Mouse (Mus musculus): ENCODE measurements around the gene Snx12. TPM values are rescaled to one million over a fixed set of nuclear protein-coding genes. Genes with fewer than 3 reads are reported as not detected.
A peak's percentile ranks its signal among the peaks of the same experiment; 100 is the strongest.

Snx12 gene
- polyA plus RNA-seq, 1 experiment from 2014 or later = 57.3 TPM

DNA sequence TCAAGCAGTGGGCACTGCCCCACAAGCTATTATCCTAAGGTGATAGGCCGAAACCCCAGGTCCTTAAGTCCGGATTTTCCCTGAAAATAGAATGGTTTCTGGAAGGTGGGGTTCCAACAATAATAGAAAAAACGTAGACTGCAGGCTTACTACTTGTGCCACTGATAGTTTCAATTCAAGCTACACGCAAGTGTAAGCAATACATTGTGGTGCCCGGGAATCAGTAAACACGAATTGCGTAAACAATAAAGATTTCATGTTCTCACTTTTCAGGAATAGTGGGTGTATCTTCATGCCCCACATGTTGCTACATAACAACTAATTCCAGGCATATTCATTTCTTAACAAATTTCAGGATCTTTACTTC, 416 bp upstream of the Snx12 start:
- 35% methylated on average over 7 of the region's 7 CpGs for whole genome bisulfite sequencing
- Histone ChIP-seq H3K36me3 (replicated peaks) (no peaks in the 10 kb centered on the region), H3K9me3 (no peaks in the 10 kb centered on the region), H3K4me1 (peaks cover 7% of the 10 kb centered on the region; the same call in 1 of the 2 replicates), H3K27me3 (peaks cover 22% of the 10 kb centered on the region; the same call in 1 of the 2 replicates), H3K27ac (peak overlapping the region; percentile 69; the same call in 1 of the 2 replicates), H3K4me3 (replicated peaks) (peak overlapping the region; percentile 59), H3K9ac (no peak overlapping the region), H3K4me2 (peak overlapping the region; percentile 50)
- no peak for ATAC-seq (ENCODE audit: low FRiP score)

DNA sequence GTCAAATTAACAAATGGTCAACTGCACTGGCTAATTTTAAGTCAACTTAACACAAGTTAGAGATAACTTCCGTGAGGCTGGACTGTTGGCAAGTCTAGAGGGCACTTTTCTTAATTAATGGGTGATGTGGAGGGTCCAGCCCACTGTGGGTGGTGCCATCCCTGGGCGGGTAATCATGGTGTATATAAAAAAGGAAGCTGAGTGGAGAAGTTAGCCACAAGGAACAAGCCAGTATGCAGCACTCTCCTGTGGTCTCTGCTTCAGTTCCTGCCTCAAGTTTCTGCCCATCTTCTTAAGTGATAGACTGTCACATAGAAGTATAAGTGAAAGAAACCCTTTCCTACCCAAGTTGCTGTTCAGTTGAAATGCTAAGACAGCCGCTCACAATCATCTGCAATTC, 33.1 kb downstream of the Snx12 start:
- Histone ChIP-seq H3K4me1 (no peaks in the 10 kb centered on the region), H3K9me3 (no peaks in the 10 kb centered on the region), H3K4me2 (no peak overlapping the region), H3K4me3 (replicated peaks) (no peak overlapping the region), H3K36me3 (replicated peaks) (no peaks in the 10 kb centered on the region), H3K9ac (no peak overlapping the region), H3K27ac (no peak overlapping the region), H3K27me3 (no peaks in the 10 kb centered on the region)
- ATAC-seq (ENCODE audit: low FRiP score) = no peak
- 87% methylated on average over 3 of the region's 3 CpGs for WGBS

DNA sequence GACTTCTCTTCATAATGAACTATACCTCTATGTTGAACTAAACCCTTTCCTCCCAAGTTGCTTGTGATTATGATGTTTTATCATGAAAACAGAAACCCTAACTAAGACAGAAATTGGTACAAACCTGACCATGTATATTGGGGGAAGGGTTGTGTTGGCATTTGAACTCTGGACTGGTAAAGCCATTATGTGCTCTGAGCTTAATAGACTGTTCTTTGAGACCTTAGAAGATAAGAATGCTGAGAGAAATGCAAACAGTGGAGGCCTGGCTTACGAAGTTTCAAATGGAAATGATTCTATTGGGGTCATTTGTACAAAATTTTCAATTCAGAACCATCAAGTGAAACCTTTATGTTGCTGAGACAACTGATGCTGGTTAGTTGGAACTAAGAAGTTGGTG, 34.7 kb downstream of the Snx12 start:
- H3K9me3 ChIP-seq = no peaks in the 10 kb centered on the region
- H3K4me1 ChIP-seq = no peaks in the 10 kb centered on the region
- H3K9ac ChIP-seq = no peak overlapping the region
- H3K4me3 ChIP-seq (replicated peaks) = no peak overlapping the region
- H3K27me3 ChIP-seq = no peaks in the 10 kb centered on the region
- 76% methylated on average over 1 of the region's 1 CpGs for WGBS
- no peak overlapping the region for H3K27ac ChIP-seq
- H3K36me3 ChIP-seq (replicated peaks) = no peaks in the 10 kb centered on the region
- no peak overlapping the region for H3K4me2 ChIP-seq
- ATAC-seq (ENCODE audit: low FRiP score) = no peak

DNA sequence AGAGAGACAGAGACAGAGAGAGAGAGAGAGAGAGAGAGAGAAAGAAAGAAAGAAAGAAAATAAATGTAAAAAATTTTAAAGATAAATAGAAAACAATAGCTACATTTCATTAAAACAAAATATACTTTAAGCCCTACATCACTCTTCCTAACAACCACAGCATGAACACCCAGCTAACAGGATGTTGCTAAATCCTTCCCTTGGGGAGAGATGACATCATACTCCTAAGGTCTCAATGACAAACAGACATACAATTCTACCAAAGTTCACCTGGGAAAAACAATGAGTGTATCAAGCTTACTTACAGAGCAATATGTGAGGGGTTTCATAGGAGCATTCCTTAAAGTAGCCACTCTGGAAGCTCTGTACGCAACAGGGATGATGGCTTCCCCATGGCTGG, 49.0 kb downstream of the Snx12 start:
- no peak overlapping the region for H3K27ac ChIP-seq
- no peaks in the 10 kb centered on the region for H3K9me3 ChIP-seq
- no peaks in the 10 kb centered on the region for H3K36me3 ChIP-seq (replicated peaks)
- no peak overlapping the region for H3K4me2 ChIP-seq
- no peak overlapping the region for H3K4me3 ChIP-seq (replicated peaks)
- H3K27me3 ChIP-seq = 0 out of 2 replicates have a peak, but pooled peaks cover 8% of the 10 kb centered on the region
- H3K4me1 ChIP-seq = no peaks in the 10 kb centered on the region
- no peak for ATAC-seq (ENCODE audit: low FRiP score)
- H3K9ac ChIP-seq = no peak overlapping the region
- WGBS = 79% methylated on average over 1 of the region's 1 CpGs

DNA sequence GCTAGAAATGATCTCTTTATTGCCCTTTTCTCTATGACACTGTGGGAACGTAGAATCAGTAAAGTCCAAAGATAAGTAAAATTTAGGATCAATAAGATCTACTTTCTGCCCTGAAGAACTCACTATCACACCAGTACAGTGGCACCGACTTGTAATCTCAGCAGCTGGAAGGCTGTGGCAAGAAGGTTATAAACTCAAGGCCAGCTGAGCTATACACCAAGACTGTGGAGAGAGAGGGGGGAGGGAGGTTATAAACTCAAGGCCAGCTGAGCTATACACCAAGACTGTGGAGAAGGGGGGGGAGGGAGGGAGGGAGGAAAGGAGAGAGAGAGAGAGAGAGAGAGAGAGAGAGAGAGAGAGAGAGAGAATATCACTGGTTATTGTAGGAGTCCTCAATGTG, 53.9 kb downstream of the Snx12 start:
- Histone ChIP-seq H3K4me1 (no peaks in the 10 kb centered on the region), H3K27ac (no peak overlapping the region), H3K9ac (no peak overlapping the region), H3K9me3 (no peaks in the 10 kb centered on the region), H3K4me3 (replicated peaks) (no peak overlapping the region), H3K36me3 (replicated peaks) (no peaks in the 10 kb centered on the region), H3K27me3 (no peaks in the 10 kb centered on the region), H3K4me2 (no peak overlapping the region)
- ATAC-seq (ENCODE audit: low FRiP score) = no peak
- WGBS = 92% methylated on average over 2 of the region's 2 CpGs

DNA sequence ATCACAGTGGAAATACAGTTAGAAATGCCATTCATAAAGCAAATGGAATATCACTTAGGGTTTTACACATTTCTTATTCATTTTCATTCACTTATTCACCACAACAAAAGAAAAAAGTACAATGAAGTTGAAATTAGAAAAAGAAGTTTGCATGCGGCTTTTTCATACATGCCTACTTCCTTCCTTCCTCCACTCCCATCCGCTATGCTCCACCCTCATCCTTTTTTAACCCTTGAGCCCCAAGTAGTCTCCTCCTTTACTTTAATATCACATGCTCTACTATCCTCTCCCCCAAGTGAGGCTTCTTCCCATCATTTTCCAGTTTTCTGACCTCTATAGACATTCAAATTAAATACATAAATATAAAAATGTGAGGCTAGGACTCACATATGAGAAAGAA, 58.6 kb downstream of the Snx12 start:
- no peak overlapping the region for H3K9ac ChIP-seq
- H3K4me3 ChIP-seq (replicated peaks) = no peak overlapping the region
- H3K27ac ChIP-seq = no peak overlapping the region
- H3K4me1 ChIP-seq = no peaks in the 10 kb centered on the region
- H3K36me3 ChIP-seq (replicated peaks) = no peaks in the 10 kb centered on the region
- peaks cover 5% of the 10 kb centered on the region; the same call in 1 of the 2 replicates for H3K27me3 ChIP-seq
- no peaks in the 10 kb centered on the region for H3K9me3 ChIP-seq
- ATAC-seq (ENCODE audit: low FRiP score) = no peak
- H3K4me2 ChIP-seq = no peak overlapping the region
- 90% methylated on average over 2 of the region's 2 CpGs for WGBS

DNA sequence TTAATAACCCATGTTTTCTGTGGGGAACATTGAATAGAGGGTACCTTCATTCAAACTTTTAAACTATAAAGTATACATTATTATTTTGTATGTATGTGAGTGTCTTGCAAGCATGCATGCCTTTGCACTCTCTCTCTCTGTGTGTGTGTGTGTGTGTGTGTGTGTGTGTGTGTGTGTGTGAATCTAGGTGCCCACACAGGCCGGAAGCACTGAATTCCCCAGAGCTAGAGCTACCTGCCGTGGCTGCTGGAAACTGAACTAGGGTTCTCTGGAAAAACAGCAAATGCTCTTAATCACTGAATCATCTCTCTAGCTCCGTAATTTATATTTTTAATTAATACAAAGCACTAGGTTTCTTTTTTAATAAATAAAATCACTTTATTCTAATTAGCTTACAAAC, 59.1 kb downstream of the Snx12 start:
- H3K27me3 ChIP-seq = peaks cover 5% of the 10 kb centered on the region; the same call in 1 of the 2 replicates
- no peak overlapping the region for H3K4me2 ChIP-seq
- no peak overlapping the region for H3K9ac ChIP-seq
- H3K4me3 ChIP-seq (replicated peaks) = no peak overlapping the region
- H3K4me1 ChIP-seq = no peaks in the 10 kb centered on the region
- WGBS = 89% methylated on average over 3 of the region's 3 CpGs
- no peaks in the 10 kb centered on the region for H3K36me3 ChIP-seq (replicated peaks)
- no peak for ATAC-seq (ENCODE audit: low FRiP score)
- no peaks in the 10 kb centered on the region for H3K9me3 ChIP-seq
- no peak overlapping the region for H3K27ac ChIP-seq

DNA sequence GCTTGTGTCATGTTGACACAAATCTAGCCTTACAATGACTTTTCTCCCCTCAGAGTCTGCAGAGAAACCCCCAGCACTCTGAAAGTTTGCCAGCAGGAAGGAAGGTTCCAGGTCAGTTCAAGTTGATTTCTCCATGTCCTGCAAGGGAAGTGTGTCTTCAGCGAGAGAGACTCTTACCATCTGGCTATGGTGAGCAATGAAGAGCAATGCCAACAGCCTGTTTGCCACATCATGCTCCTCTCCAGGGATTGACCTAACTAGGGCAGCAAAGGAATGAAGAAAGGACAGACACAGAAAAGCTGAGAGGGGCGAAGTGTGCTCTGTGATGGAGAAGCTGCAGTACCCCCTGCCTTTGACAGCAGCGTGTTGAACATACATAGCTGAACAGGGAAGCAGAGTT, 59.8 kb downstream of the Snx12 start:
- Histone ChIP-seq H3K4me2 (no peak overlapping the region), H3K4me1 (no peaks in the 10 kb centered on the region), H3K27ac (no peak overlapping the region), H3K36me3 (replicated peaks) (no peaks in the 10 kb centered on the region), H3K9ac (no peak overlapping the region), H3K27me3 (peaks cover 5% of the 10 kb centered on the region; the same call in 1 of the 2 replicates), H3K4me3 (replicated peaks) (no peak overlapping the region), H3K9me3 (no peaks in the 10 kb centered on the region)
- ATAC-seq (ENCODE audit: low FRiP score) = no peak
- WGBS = 86% methylated on average over 3 of the region's 3 CpGs

DNA sequence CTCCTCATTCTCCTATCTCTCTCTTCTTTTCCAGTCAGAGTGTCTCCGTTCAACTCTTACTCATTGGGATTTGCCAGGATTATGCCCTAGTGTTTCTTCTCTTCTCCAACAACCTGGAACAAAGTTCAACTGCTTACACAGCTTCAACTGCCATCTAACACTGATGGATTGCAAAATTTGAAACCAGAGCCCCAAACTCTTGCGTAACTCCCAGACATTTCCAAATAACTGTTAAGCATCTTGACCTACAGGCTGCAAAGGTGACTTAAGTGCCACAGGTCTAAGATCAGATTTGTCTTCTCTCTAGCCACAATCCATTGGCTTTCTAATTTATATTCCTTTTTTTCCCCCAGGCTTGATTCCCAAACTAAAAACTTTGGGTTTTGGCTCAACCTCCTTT, 64.9 kb downstream of the Snx12 start:
- 93% methylated on average over 2 of the region's 2 CpGs for WGBS
- no peaks in the 10 kb centered on the region for H3K9me3 ChIP-seq
- H3K4me3 ChIP-seq (replicated peaks) = no peak overlapping the region
- no peak overlapping the region for H3K4me2 ChIP-seq
- H3K27ac ChIP-seq = no peak overlapping the region
- H3K27me3 ChIP-seq = peaks cover 5% of the 10 kb centered on the region; the same call in 1 of the 2 replicates
- H3K9ac ChIP-seq = no peak overlapping the region
- peaks cover 2% of the 10 kb centered on the region; the same call in 1 of the 2 replicates for H3K4me1 ChIP-seq
- ATAC-seq (ENCODE audit: low FRiP score) = no peak
- no peaks in the 10 kb centered on the region for H3K36me3 ChIP-seq (replicated peaks)

DNA sequence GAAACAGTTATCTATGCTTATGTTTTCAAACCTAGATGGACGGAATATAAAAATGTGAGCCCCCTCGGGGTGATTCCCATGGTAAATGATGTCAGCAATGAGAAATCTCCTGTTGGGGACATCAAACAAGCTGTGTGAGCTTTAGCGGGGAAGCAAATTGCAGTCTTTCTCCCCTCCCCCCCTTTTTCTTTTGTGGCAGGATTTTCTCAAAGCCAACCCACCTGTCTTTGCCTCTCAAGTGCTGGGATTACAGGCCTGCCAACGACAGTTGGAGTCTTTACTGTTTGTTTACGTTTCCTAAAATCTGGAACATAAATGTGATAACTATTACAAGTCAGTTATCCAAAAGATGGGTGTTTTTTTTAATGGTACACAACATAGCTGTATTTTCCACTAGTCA, 66.0 kb downstream of the Snx12 start:
- Histone ChIP-seq H3K4me1 (peaks cover 2% of the 10 kb centered on the region; the same call in 1 of the 2 replicates), H3K9me3 (no peaks in the 10 kb centered on the region), H3K36me3 (replicated peaks) (no peaks in the 10 kb centered on the region), H3K9ac (no peak overlapping the region), H3K4me2 (no peak overlapping the region), H3K27ac (no peak overlapping the region), H3K4me3 (replicated peaks) (no peak overlapping the region), H3K27me3 (0 out of 2 replicates have a peak, but pooled peaks cover 5% of the 10 kb centered on the region)
- ATAC-seq (ENCODE audit: low FRiP score) = no peak
- 31% methylated on average over 5 of the region's 5 CpGs for WGBS

DNA sequence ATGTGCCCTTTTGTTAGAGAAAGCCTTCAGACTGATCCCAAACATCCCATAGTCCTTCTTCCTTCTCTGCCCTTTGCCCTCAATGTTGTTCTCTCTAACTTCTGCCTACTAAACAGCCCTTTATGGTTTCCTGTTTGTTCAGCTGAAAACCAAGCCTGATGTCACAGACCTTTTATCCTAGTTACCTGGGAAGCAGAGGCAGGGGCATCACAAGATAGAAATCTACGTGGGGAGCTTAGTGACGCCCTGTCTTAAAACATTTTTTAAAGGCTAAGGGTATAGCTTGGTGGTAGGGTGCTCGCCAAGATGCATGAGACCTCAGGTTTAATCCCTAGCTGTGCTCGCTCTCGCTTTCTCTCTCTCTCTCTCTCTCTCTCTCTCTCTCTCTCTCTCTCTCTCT, 74.9 kb downstream of the Snx12 start:
- Histone ChIP-seq H3K9ac (no peak overlapping the region), H3K9me3 (no peaks in the 10 kb centered on the region), H3K4me1 (no peaks in the 10 kb centered on the region), H3K36me3 (replicated peaks) (no peaks in the 10 kb centered on the region), H3K27ac (no peak overlapping the region), H3K4me2 (no peak overlapping the region), H3K27me3 (no peaks in the 10 kb centered on the region), H3K4me3 (replicated peaks) (no peak overlapping the region)
- no peak for ATAC-seq (ENCODE audit: low FRiP score)
- 71% methylated on average over 5 of the region's 5 CpGs for WGBS

DNA sequence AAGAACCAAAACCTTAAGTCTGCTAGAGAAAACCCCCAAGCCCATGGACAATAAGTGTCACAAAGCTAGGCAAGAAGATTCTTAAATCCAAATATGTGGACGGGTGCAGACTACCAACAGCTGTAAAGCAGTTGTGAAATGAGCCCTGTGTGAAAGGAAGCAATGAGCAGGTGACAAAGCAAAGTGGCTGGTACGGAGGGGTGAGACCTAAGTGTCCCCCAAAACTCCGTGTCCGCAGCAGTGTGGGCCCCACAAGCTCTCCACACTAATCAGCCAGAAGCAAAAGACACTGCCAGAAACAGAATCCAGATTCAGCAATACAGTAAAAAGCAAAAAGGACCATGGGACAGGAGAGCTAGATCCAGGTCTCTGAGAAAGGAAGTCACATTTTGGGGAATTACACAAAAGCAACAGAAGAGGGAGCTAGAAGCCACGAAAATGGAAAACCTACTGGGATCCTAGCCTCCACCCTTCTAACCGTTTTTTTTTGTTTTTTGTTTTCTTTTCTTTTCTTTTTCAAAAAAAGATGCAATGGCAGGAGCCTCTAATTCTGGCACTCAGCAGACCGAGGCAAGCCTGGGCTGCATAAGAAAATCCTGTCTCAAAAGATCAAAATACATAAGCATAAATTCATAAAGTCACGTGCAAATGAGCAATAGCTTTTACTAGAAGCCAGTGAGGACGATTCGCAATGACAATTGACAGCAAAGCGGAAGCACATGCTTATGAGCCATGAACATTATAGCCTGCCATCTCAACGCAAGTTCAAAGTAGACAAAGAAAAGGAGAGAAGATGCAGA, 90.2 kb downstream of the Snx12 start:
- no peaks in the 10 kb centered on the region for H3K9me3 ChIP-seq
- H3K4me3 ChIP-seq (replicated peaks) = no peak overlapping the region
- H3K36me3 ChIP-seq (replicated peaks) = no peaks in the 10 kb centered on the region
- H3K4me1 ChIP-seq = no peaks in the 10 kb centered on the region
- H3K27me3 ChIP-seq = no peaks in the 10 kb centered on the region
- H3K4me2 ChIP-seq = 0 out of 2 replicates have a peak overlapping the region, but pooled peaks have one; percentile 15
- H3K9ac ChIP-seq = no peak overlapping the region
- H3K27ac ChIP-seq = no peak overlapping the region
- 40% methylated on average over 12 of the region's 12 CpGs for WGBS
- no peak for ATAC-seq (ENCODE audit: low FRiP score)

DNA sequence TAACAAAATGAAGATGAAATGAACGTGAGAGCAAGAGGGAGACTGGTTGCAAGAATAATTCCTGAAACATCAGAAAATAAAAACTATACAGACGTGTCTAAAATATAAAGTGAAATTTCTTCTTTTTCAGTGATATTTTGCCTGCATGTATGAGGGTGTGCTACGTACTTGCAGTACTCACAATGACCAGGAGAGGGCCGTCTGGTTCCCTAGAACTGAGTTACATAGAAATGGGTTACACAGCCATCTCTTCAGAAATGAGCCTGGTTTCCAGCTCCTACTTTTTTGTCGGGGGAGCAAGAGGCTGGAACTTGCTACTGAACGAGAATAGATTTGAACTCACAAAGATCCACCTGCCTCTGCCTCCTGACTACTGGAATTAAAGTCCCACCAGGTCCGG, 91.4 kb downstream of the Snx12 start:
- ATAC-seq (ENCODE audit: low FRiP score) = 0 out of 2 replicates have a peak, but pooled peaks have one; percentile 57
- Histone ChIP-seq H3K9me3 (no peaks in the 10 kb centered on the region), H3K4me2 (no peak overlapping the region), H3K4me3 (replicated peaks) (no peak overlapping the region), H3K27ac (no peak overlapping the region), H3K4me1 (no peaks in the 10 kb centered on the region), H3K27me3 (no peaks in the 10 kb centered on the region), H3K9ac (no peak overlapping the region), H3K36me3 (replicated peaks) (no peaks in the 10 kb centered on the region)
- WGBS = 24% methylated on average over 7 of the region's 7 CpGs

Measured in forebrain, embryonic 12.5 days (tissue).